ENCODE assay signal across 14 mouse cellular contexts in genomic region chr12:45563325-45564030, GRCm38 (mm10).
DNase-seq lines count a peak whose midpoint lies in the region; ATAC-seq and TF ChIP-seq lines count a peak whose summit lies in the region.
"Had no signal": no experiment of that assay in that cellular context is flagged by ENCODE, and none has a peak within 500 bp of the region (broad histone marks: within the 10 kb centered on the region; RNA-seq: fewer than 3 reads in every experiment).

No protein-coding gene starts in this region.

- ATAC-seq in forebrain, embryonic 11.5 days (replicated peaks; ENCODE audit: low FRiP score), result peak; percentile 63
- ATAC-seq in forebrain, embryonic 13.5 days, result peak; percentile 76
- ATAC-seq in limb, embryonic 13.5 days (ENCODE audit: low FRiP score, low read depth), result no peak
- ATAC-seq in neural tube, embryonic 12.5 days (ENCODE audit: low FRiP score, low read depth), result peak; percentile 77

- no peaks in the 10 kb centered on the region for H3K36me3 ChIP-seq in forebrain, embryonic 11.5 days (ENCODE audit: control insufficient read depth, insufficient read depth, low read length)
- no peaks in the 10 kb centered on the region for H3K36me3 ChIP-seq in forebrain, embryonic 10.5 days (replicated peaks)
- no peaks in the 10 kb centered on the region for H3K36me3 ChIP-seq in forebrain, embryonic 13.5 days (ENCODE audit: poor library complexity, severe bottlenecking)
- H3K36me3 ChIP-seq in limb, embryonic 13.5 days, result no peaks in the 10 kb centered on the region
- no peaks in the 10 kb centered on the region for H3K36me3 ChIP-seq in neural tube, embryonic 12.5 days
- no peaks in the 10 kb centered on the region for H3K36me3 ChIP-seq in thymus, adult 2 months (ENCODE audit: control insufficient read depth, insufficient read depth, low read length)

- no peak overlapping the region for H3K4me3 ChIP-seq in forebrain, embryonic 11.5 days (ENCODE audit: low read depth, low read length)
- no peak overlapping the region for H3K4me3 ChIP-seq in forebrain, embryonic 10.5 days
- no peak overlapping the region for H3K4me3 ChIP-seq in forebrain, embryonic 13.5 days
- no peak overlapping the region for H3K4me3 ChIP-seq in limb, embryonic 13.5 days
- H3K4me3 ChIP-seq in neural tube, embryonic 12.5 days, result no peak overlapping the region
- no peak overlapping the region for H3K4me3 ChIP-seq in thymus, adult 2 months (ENCODE audit: control insufficient read depth, insufficient read depth, low read length)

- H3K27ac ChIP-seq in forebrain, embryonic 11.5 days (ENCODE audit: low read depth, low read length), result no peak overlapping the region
- H3K27ac ChIP-seq in forebrain, embryonic 10.5 days, result no peak overlapping the region
- 0 out of 2 replicates have a peak overlapping the region, but pooled peaks have one; percentile 21 for H3K27ac ChIP-seq in forebrain, embryonic 13.5 days
- no peak overlapping the region for H3K27ac ChIP-seq in limb, embryonic 13.5 days
- H3K27ac ChIP-seq in neural tube, embryonic 12.5 days, result peak overlapping the region; percentile 26
- H3K27ac ChIP-seq in thymus, adult 2 months (ENCODE audit: control insufficient read depth, insufficient read depth, low read length), result no peak overlapping the region

- H3K4me2 ChIP-seq in forebrain, embryonic 11.5 days (ENCODE audit: low read depth, low read length, severe bottlenecking), result no peak overlapping the region
- H3K4me2 ChIP-seq in forebrain, embryonic 13.5 days, result no peak overlapping the region
- H3K4me2 ChIP-seq in limb, embryonic 13.5 days (replicated peaks), result peak overlapping the region; percentile 23; the same call in 1 of the 2 replicates
- no peak overlapping the region for H3K4me2 ChIP-seq in neural tube, embryonic 12.5 days (replicated peaks)

- no peak for DNase-seq in forebrain, embryonic 11.5 days (ENCODE audit: low spot score)
- DNase-seq in forebrain, embryonic 10.5 days (ENCODE audit: extremely low spot score, low spot score), result no peak
- no peak for DNase-seq in spleen, adult 18-20 months
- DNase-seq in thymus, adult 2 months, result no peak
- no peak for DNase-seq in adipocyte (ENCODE audit: low spot score)
- DNase-seq: adrenal gland, postnatal 25 days; B cell, adult 2 months; heart, postnatal 4 days; kidney, adult 9 months; lung, adult 18-20 months; right cerebral cortex, postnatal 14 days had no signal

- H3K27me3 ChIP-seq in forebrain, embryonic 11.5 days (ENCODE audit: control insufficient read depth, insufficient read depth, low read length), result no peaks in the 10 kb centered on the region
- H3K27me3 ChIP-seq in forebrain, embryonic 10.5 days (ENCODE audit: poor library complexity, severe bottlenecking), result no peaks in the 10 kb centered on the region
- no peaks in the 10 kb centered on the region for H3K27me3 ChIP-seq in forebrain, embryonic 13.5 days
- H3K27me3 ChIP-seq in limb, embryonic 13.5 days, result no peaks in the 10 kb centered on the region
- no peaks in the 10 kb centered on the region for H3K27me3 ChIP-seq in neural tube, embryonic 12.5 days (replicated peaks)
- no peaks in the 10 kb centered on the region for H3K27me3 ChIP-seq in thymus, adult 2 months (ENCODE audit: control insufficient read depth, insufficient read depth, low read length)

- H3K9me3 ChIP-seq in forebrain, embryonic 11.5 days (ENCODE audit: control insufficient read depth, low read length), result no peaks in the 10 kb centered on the region
- H3K9me3 ChIP-seq in forebrain, embryonic 10.5 days, result no peaks in the 10 kb centered on the region
- H3K9me3 ChIP-seq in forebrain, embryonic 13.5 days (replicated peaks), result no peaks in the 10 kb centered on the region
- no peaks in the 10 kb centered on the region for H3K9me3 ChIP-seq in limb, embryonic 13.5 days
- H3K9me3 ChIP-seq in neural tube, embryonic 12.5 days, result no peaks in the 10 kb centered on the region

- 71% methylated on average over 13 of the region's 13 CpGs for WGBS in forebrain, embryonic 11.5 days
- 79% methylated on average over 13 of the region's 13 CpGs for WGBS in forebrain, embryonic 10.5 days
- WGBS in forebrain, embryonic 13.5 days, result 49% methylated on average over 13 of the region's 13 CpGs
- 40% methylated on average over 13 of the region's 13 CpGs for WGBS in limb, embryonic 13.5 days
- WGBS in neural tube, embryonic 12.5 days, result 54% methylated on average over 13 of the region's 13 CpGs
- 85% methylated on average over 13 of the region's 13 CpGs for WGBS in thymus, adult 2 months

- no peak overlapping the region for H3K9ac ChIP-seq in forebrain, embryonic 11.5 days (ENCODE audit: low read length)
- H3K9ac ChIP-seq in forebrain, embryonic 13.5 days, result no peak overlapping the region
- no peak overlapping the region for H3K9ac ChIP-seq in limb, embryonic 13.5 days
- H3K9ac ChIP-seq in neural tube, embryonic 12.5 days, result no peak overlapping the region

- TF ChIP-seq POLR2A in thymus, adult 2 months (IDR thresholded peaks at IDR 0.05; ENCODE audit: control insufficient read depth, extremely low read depth, insufficient read depth, low read length, poor library complexity), result no peak

- no peak for TF ChIP-seq CTCF in thymus, adult 2 months (IDR thresholded peaks at IDR 0.05; ENCODE audit: borderline replicate concordance, control insufficient read depth, extremely low read depth, insufficient read depth, low read length, poor library complexity)

- H3K4me1 ChIP-seq in forebrain, embryonic 11.5 days (replicated peaks; ENCODE audit: control insufficient read depth, insufficient read depth, low read length), result 0 out of 2 replicates have a peak, but pooled peaks cover 3% of the 10 kb centered on the region
- peaks cover 15% of the 10 kb centered on the region for H3K4me1 ChIP-seq in forebrain, embryonic 10.5 days
- H3K4me1 ChIP-seq in forebrain, embryonic 13.5 days, result peaks cover 19% of the 10 kb centered on the region
- peaks cover 16% of the 10 kb centered on the region for H3K4me1 ChIP-seq in limb, embryonic 13.5 days
- peaks cover 20% of the 10 kb centered on the region for H3K4me1 ChIP-seq in neural tube, embryonic 12.5 days
- no peaks in the 10 kb centered on the region for H3K4me1 ChIP-seq in thymus, adult 2 months (replicated peaks; ENCODE audit: control insufficient read depth, insufficient read depth, low read length)

Comparison
In these comparisons a context has a peak if more than half of its experiments do, and no peak if none do; other contexts are left out.
1. H3K27ac ChIP-seq: peak in forebrain, embryonic 13.5 days (single experiment) and neural tube, embryonic 12.5 days (single experiment); none in forebrain, embryonic 11.5 days (single experiment), forebrain, embryonic 10.5 days (single experiment), limb, embryonic 13.5 days (single experiment) and thymus, adult 2 months (single experiment).